Mouse (Mus musculus): ENCODE results near the gene Pex14. TPM values are rescaled to one million over a fixed set of nuclear protein-coding genes. Genes with fewer than 3 reads are reported as not detected.

The Pex14 gene
- polyA plus RNA-seq, 1 experiment = 71.5 TPM

GRCm38 (mm10) chr4:149048625-149049228 is 50.9 kb downstream of the Pex14 start:
- Histone ChIP-seq H3ac (ENCODE audit: control insufficient read depth, insufficient read length) (no peak overlapping the region), H3K4me2 (ENCODE audit: low read depth) (peak overlapping the region; percentile 66), H3K79me2 (ENCODE audit: control insufficient read depth, insufficient read depth) (peaks cover 21% of the 10 kb centered on the region), H3K36me3 (ENCODE audit: control insufficient read depth, insufficient read depth) (no peaks in the 10 kb centered on the region), H3K4me3 (no peak overlapping the region), H3K27me3 (ENCODE audit: control insufficient read depth, insufficient read depth, insufficient read length) (no peaks in the 10 kb centered on the region)
- TF ChIP-seq E2F4 (IDR thresholded peaks at IDR 0.05; ENCODE audit: insufficient read depth) (no peak), POLR2AphosphoS2 (IDR thresholded peaks at IDR 0.05; ENCODE audit: insufficient read length, low read depth) (no peak), TCF12 (IDR thresholded peaks at IDR 0.05; ENCODE audit: insufficient read depth, poor library complexity, severe bottlenecking) (no peak), MYOG (IDR thresholded peaks at IDR 0.05; ENCODE audit: control insufficient read depth in 1 of 3, insufficient read depth in 1 of 3, insufficient read length in 2 of 3, low read depth in 2 of 3) (peak in 2 of 3 experiments; percentile 40 to 66), REST (IDR thresholded peaks at IDR 0.05; ENCODE audit: insufficient read depth, insufficient read length) (no peak), CEBPB (IDR thresholded peaks at IDR 0.05; ENCODE audit: insufficient read depth, poor library complexity, severe bottlenecking) (no peak), MYOD1 (IDR thresholded peaks at IDR 0.05; ENCODE audit: control insufficient read depth in 1 of 3, insufficient read length in 2 of 3, low read depth in 2 of 3) (peak in 2 of 3 experiments; percentile 28 to 31), SRF (IDR thresholded peaks at IDR 0.05; ENCODE audit: control insufficient read depth, insufficient read length, low read depth) (no peak), MAX (IDR thresholded peaks at IDR 0.05; ENCODE audit: low read depth) (no peak), TCF3 (IDR thresholded peaks at IDR 0.05; ENCODE audit: insufficient read length, low read depth) (no peak), POLR2A (IDR thresholded peaks at IDR 0.05; ENCODE audit: insufficient read length, low read depth) (no peak), USF1 (IDR thresholded peaks at IDR 0.05; ENCODE audit: low read depth) (no peak)

GRCm38 (mm10) chr4:149047360-149047759 is 52.3 kb downstream of the Pex14 start:
- peak overlapping the region; percentile 32 for H3K4me2 ChIP-seq (ENCODE audit: low read depth)
- H3ac ChIP-seq (ENCODE audit: control insufficient read depth, insufficient read length) = no peak overlapping the region
- peaks cover 18% of the 10 kb centered on the region for H3K79me2 ChIP-seq (ENCODE audit: control insufficient read depth, insufficient read depth)
- H3K27me3 ChIP-seq (ENCODE audit: control insufficient read depth, insufficient read depth, insufficient read length) = no peaks in the 10 kb centered on the region
- no peak overlapping the region for H3K4me3 ChIP-seq
- no peaks in the 10 kb centered on the region for H3K36me3 ChIP-seq (ENCODE audit: control insufficient read depth, insufficient read depth)
- TF ChIP-seq MYOG (IDR thresholded peaks at IDR 0.05; ENCODE audit: control insufficient read depth in 1 of 3, insufficient read depth in 1 of 3, insufficient read length in 2 of 3, low read depth in 2 of 3) (peak in 1 of 3 experiments; percentile 41), CEBPB (IDR thresholded peaks at IDR 0.05; ENCODE audit: insufficient read depth, poor library complexity, severe bottlenecking) (no peak), USF1 (IDR thresholded peaks at IDR 0.05; ENCODE audit: low read depth) (no peak), SRF (IDR thresholded peaks at IDR 0.05; ENCODE audit: control insufficient read depth, insufficient read length, low read depth) (no peak), MAX (IDR thresholded peaks at IDR 0.05; ENCODE audit: low read depth) (no peak), E2F4 (IDR thresholded peaks at IDR 0.05; ENCODE audit: insufficient read depth) (no peak), POLR2A (IDR thresholded peaks at IDR 0.05; ENCODE audit: insufficient read length, low read depth) (no peak), MYOD1 (IDR thresholded peaks at IDR 0.05; ENCODE audit: control insufficient read depth in 1 of 3, insufficient read length in 2 of 3, low read depth in 2 of 3) (peak in 1 of 3 experiments; percentile 19), REST (IDR thresholded peaks at IDR 0.05; ENCODE audit: insufficient read depth, insufficient read length) (no peak), TCF3 (IDR thresholded peaks at IDR 0.05; ENCODE audit: insufficient read length, low read depth) (no peak), TCF12 (IDR thresholded peaks at IDR 0.05; ENCODE audit: insufficient read depth, poor library complexity, severe bottlenecking) (no peak), POLR2AphosphoS2 (IDR thresholded peaks at IDR 0.05; ENCODE audit: insufficient read length, low read depth) (no peak)

GRCm38 (mm10) chr4:149045885-149046284 is 53.8 kb downstream of the Pex14 start:
- Histone ChIP-seq H3K27me3 (ENCODE audit: control insufficient read depth, insufficient read depth, insufficient read length) (no peaks in the 10 kb centered on the region), H3K4me2 (ENCODE audit: low read depth) (no peak overlapping the region), H3ac (ENCODE audit: control insufficient read depth, insufficient read length) (no peak overlapping the region), H3K79me2 (ENCODE audit: control insufficient read depth, insufficient read depth) (peaks cover 12% of the 10 kb centered on the region), H3K36me3 (ENCODE audit: control insufficient read depth, insufficient read depth) (no peaks in the 10 kb centered on the region), H3K4me3 (no peak overlapping the region)
- TF ChIP-seq SRF (IDR thresholded peaks at IDR 0.05; ENCODE audit: control insufficient read depth, insufficient read length, low read depth) (no peak), MAX (IDR thresholded peaks at IDR 0.05; ENCODE audit: low read depth) (no peak), USF1 (IDR thresholded peaks at IDR 0.05; ENCODE audit: low read depth) (no peak), MYOD1 (IDR thresholded peaks at IDR 0.05; ENCODE audit: control insufficient read depth in 1 of 3, insufficient read length in 2 of 3, low read depth in 2 of 3) (no peak), POLR2A (IDR thresholded peaks at IDR 0.05; ENCODE audit: insufficient read length, low read depth) (no peak)

GRCm38 (mm10) chr4:149040289-149040688 is 59.4 kb downstream of the Pex14 start:
- Histone ChIP-seq H3K27me3 (ENCODE audit: control insufficient read depth, insufficient read depth, insufficient read length) (no peaks in the 10 kb centered on the region), H3K79me2 (ENCODE audit: control insufficient read depth, insufficient read depth) (peaks cover 8% of the 10 kb centered on the region), H3K4me3 (no peak overlapping the region), H3ac (ENCODE audit: control insufficient read depth, insufficient read length) (no peak overlapping the region), H3K36me3 (ENCODE audit: control insufficient read depth, insufficient read depth) (no peaks in the 10 kb centered on the region), H3K4me2 (ENCODE audit: low read depth) (no peak overlapping the region)
- TF ChIP-seq MYOD1 (IDR thresholded peaks at IDR 0.05; ENCODE audit: control insufficient read depth in 1 of 3, insufficient read length in 2 of 3, low read depth in 2 of 3) (no peak), USF1 (IDR thresholded peaks at IDR 0.05; ENCODE audit: low read depth) (no peak), SRF (IDR thresholded peaks at IDR 0.05; ENCODE audit: control insufficient read depth, insufficient read length, low read depth) (no peak), POLR2AphosphoS2 (IDR thresholded peaks at IDR 0.05; ENCODE audit: insufficient read length, low read depth) (no peak), REST (IDR thresholded peaks at IDR 0.05; ENCODE audit: insufficient read depth, insufficient read length) (no peak), MAX (IDR thresholded peaks at IDR 0.05; ENCODE audit: low read depth) (no peak), CEBPB (IDR thresholded peaks at IDR 0.05; ENCODE audit: insufficient read depth, poor library complexity, severe bottlenecking) (no peak), TCF12 (IDR thresholded peaks at IDR 0.05; ENCODE audit: insufficient read depth, poor library complexity, severe bottlenecking) (no peak), TCF3 (IDR thresholded peaks at IDR 0.05; ENCODE audit: insufficient read length, low read depth) (no peak), MYOG (IDR thresholded peaks at IDR 0.05; ENCODE audit: control insufficient read depth in 1 of 3, insufficient read depth in 1 of 3, insufficient read length in 2 of 3, low read depth in 2 of 3) (no peak)
